Mouse (Mus musculus): ENCODE measurements around the gene Gprc5c.
"Not testable (repeated sequence)": the region's sequence is repeated elsewhere in the genome, so short reads cannot be mapped to it uniquely, and the experiment has no call there.

The Gprc5c gene

GRCm38 (mm10) chr11:114869787-114870186 lies 18.8 kb downstream of the Gprc5c start:
- no peak for DNase-seq

GRCm38 (mm10) chr11:114871540-114871939 lies 20.6 kb downstream of the Gprc5c start:
- peak; percentile 55 for DNase-seq

GRCm38 (mm10) chr11:114873022-114873817 lies 22.3 kb downstream of the Gprc5c start:
- DNase-seq = no peak

- DNase-seq = peak; percentile 40
These were observed 23.5 kb downstream of the Gprc5c start for GRCm38 (mm10) chr11:114874226-114875145.

GRCm38 (mm10) chr11:114875301-114875801 lies 24.4 kb downstream of the Gprc5c start:
- peak; percentile 57 for DNase-seq

GRCm38 (mm10) chr11:114876176-114876575 lies 25.2 kb downstream of the Gprc5c start:
- DNase-seq = peak; percentile 47

- DNase-seq = no peak
These were observed 25.7 kb downstream of the Gprc5c start for GRCm38 (mm10) chr11:114876621-114877020.

- DNase-seq = peak; percentile 90
These were observed 26.2 kb downstream of the Gprc5c start for GRCm38 (mm10) chr11:114877145-114877544.

- no peak for DNase-seq
These were observed 28.7 kb downstream of the Gprc5c start for GRCm38 (mm10) chr11:114879666-114880065.

- no peak for DNase-seq
These were observed 29.2 kb downstream of the Gprc5c start for GRCm38 (mm10) chr11:114880185-114880584.

- peak; percentile 58 for DNase-seq
These were observed 29.6 kb downstream of the Gprc5c start for GRCm38 (mm10) chr11:114880589-114880988.

GRCm38 (mm10) chr11:114883251-114883789 lies 32.4 kb downstream of the Gprc5c start:
- peak; percentile 45 for DNase-seq

GRCm38 (mm10) chr11:114884380-114885100 lies 33.6 kb downstream of the Gprc5c start:
- DNase-seq = peak; percentile 74

- no peak for DNase-seq
These were observed 39.1 kb downstream of the Gprc5c start, which contains the start of gene Cd300a for GRCm38 (mm10) chr11:114889991-114890518. Gene Cd300a, plus strand, starts transcription at chr11:114890041.

GRCm38 (mm10) chr11:114890542-114890941 lies 39.6 kb downstream of the Gprc5c start:
- DNase-seq = no peak

GRCm38 (mm10) chr11:114896085-114896484 lies 45.1 kb downstream of the Gprc5c start:
- no peak for DNase-seq

GRCm38 (mm10) chr11:114898026-114898425 lies 47.1 kb downstream of the Gprc5c start:
- no peak for DNase-seq

- DNase-seq = no peak
These were observed 52.3 kb downstream of the Gprc5c start for GRCm38 (mm10) chr11:114903224-114903623.

- DNase-seq = no peak
These were observed 56.6 kb downstream of the Gprc5c start for GRCm38 (mm10) chr11:114907567-114907966.

GRCm38 (mm10) chr11:114908086-114908485 lies 57.1 kb downstream of the Gprc5c start:
- DNase-seq = no peak

- not testable (repeated sequence) for DNase-seq
These were observed 58.6 kb downstream of the Gprc5c start for GRCm38 (mm10) chr11:114909538-114909937.

GRCm38 (mm10) chr11:114912847-114913246 lies 61.9 kb downstream of the Gprc5c start:
- peak; percentile 88 for DNase-seq

All from cerebellum, adult 9-10 months (tissue).